Mouse (Mus musculus) brain, embryonic 14.5 days (tissue): ENCODE measurements at regions not wholly inside any gene's neighbourhood (a gene's known extent, or its start where the extent isn't known, plus 50 kb on each side); places are given as distances from the start of the nearest gene placed in this dataset.

ENCODE experiments used
- DNase-seq: peaks from one replicate; pipeline ENCODE4 v3.0.0-alpha.2; 2011; ENCODE audit warnings: low read depth
- CTCF ChIP-seq: fragments of 200-500 bp; IDR thresholded peaks from 2 replicates; pipeline ENCODE4 v1.5.1; 2012; ENCODE audit warnings: inconsistent platforms, mild to moderate bottlenecking, moderate library complexity, borderline replicate concordance; ENCODE audit not compliant: insufficient read depth, insufficient read length; ENCODE audit errors: extremely low read depth
- POLR2A ChIP-seq: fragments of 200-500 bp; IDR thresholded peaks from 2 replicates; pipeline ENCODE4 v1.6.1; 2012; ENCODE audit warnings: mild to moderate bottlenecking, inconsistent platforms, borderline replicate concordance; ENCODE audit not compliant: poor library complexity, insufficient read depth, insufficient read length, severe bottlenecking; ENCODE audit errors: extremely low read depth

DNA sequence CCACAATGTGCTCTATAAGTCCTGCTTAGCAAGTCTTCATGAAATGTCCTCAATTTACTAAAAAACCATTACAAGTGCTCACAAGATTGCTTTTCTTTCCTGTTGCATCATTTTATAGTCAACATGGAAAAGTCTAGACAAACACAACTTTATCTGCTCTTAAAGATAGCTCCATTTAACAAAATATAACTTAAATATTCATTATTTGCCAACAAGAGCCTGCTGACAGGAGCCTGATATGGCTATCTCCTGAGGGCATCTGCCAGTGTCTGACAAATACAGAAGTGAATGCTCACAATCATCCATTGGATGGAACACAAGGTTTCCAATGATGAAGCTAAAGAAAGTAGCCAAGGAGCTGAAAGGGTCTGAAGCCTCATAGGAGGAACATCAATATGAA is 197.8 kb downstream of the Ndufa4 start:
- no peak for DNase-seq
- no peak for TF ChIP-seq CTCF
- no peak for TF ChIP-seq POLR2A
